Mouse (Mus musculus) embryonic stem cell, embryonic (primary cell): ENCODE measurements around the gene Hoxb5.

Experiments used
- CTCF ChIA-PET, 4 experiments: fragments of 300-600 bp in 2 of 4; fragments of 350-600 bp in 2 of 4; sonication (Branson Sonifier 250); formaldehyde crosslinking; loops; one replicate each; lab custom pipeline; 2022; ENCODE audit warnings: inconsistent platforms in 2 of 4; lab: Charles Lee
- POLR2A ChIA-PET, 4 experiments: fragments of 300-600 bp in 2 of 4; fragments of 350-600 bp in 2 of 4; sonication (Branson Sonifier 250); formaldehyde crosslinking; loops; one replicate each; lab custom pipeline; 2022; ENCODE audit warnings: antibody characterized with exemption in 4 of 4, inconsistent platforms in 1 of 4; lab: Charles Lee

The Hoxb5 gene

GRCm38 (mm10) chr11:96343206-96343745, 40.1 kb downstream of the Hoxb5 start:
- ChIA-PET CTCF (no interaction called here), POLR2A (no interaction called here)

DNA sequence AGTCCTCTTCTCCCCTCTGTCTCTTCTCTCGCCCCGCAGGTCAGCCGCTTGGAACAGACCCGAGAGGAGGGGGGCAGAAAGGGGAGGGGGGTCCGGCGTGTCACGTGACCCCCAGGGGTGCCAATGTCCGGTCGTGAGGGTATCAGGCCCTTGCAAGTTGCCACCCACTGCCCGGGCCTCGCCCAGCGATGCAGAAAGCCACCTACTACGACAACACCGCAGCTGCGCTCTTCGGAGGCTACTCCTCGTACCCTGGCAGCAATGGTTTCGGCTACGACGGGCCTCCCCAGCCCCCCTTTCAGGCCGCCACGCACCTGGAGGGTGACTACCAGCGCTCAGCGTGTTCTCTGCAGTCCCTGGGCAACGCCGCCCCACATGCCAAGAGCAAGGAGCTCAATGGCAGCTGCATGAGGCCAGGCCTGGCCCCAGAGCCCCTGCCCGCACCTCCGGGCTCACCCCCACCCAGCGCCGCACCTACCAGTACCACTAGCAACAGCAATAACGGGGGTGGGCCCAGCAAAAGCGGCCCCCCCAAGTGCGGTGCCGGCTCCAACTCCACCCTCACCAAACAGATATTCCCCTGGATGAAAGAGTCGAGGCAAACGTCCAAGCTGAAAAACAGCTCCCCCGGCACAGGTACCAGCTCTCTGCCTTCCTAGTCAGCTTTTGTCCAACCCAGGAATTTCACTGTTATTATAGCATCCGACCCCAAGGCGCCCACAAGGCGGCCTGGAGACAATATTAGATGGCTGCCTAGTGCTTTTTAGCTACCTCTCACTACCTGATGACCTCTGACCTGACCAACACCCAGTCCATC, 41.1 kb downstream of the Hoxb5 start:
- CTCF ChIA-PET, result interaction anchor here in 2 of 4 experiments (0.5 to 0.8 kb wide), 3 partner anchors 10 to 49 kb away, joined by 3 read pairs; no protein-coding TSS in a partner anchor
- POLR2A ChIA-PET, result interaction anchor here (0.6 to 1.5 kb wide), 9 partner anchors 11 to 74 kb away, joined by 3 to 4 read pairs (median 3); partner anchors contain the start of gene Hoxb5 (in 2 of the 4)

DNA sequence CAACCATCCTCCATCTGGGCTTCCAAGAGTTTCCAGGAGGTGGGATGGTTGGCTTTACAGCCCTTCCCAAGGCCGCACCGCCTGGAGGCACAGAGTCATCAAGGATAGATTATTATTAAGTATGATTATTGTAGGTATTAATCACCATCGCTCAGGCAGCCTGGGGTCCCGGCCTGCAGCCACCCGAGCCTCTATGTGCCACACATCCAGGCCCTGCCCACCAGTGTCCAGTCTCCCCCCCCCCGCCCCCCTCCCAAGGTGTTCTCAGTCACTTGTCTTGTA, 41.7 kb downstream of the Hoxb5 start:
- CTCF ChIA-PET, result interaction anchor here in 2 of 4 experiments (0.6 to 0.8 kb wide), 2 partner anchors 18 to 49 kb away, joined by 3 read pairs; no protein-coding TSS in a partner anchor
- POLR2A ChIA-PET, result interaction anchor here (0.6 to 1.5 kb wide), 9 partner anchors 11 to 75 kb away, joined by 3 to 4 read pairs (median 3); partner anchors contain the start of gene Hoxb5 (in 2 of the 4)

- ChIA-PET CTCF (interaction anchor here in 3 of 4 experiments (0.6 to 1.1 kb wide), 7 partner anchors 9 to 217 kb away, joined by 3 to 5 read pairs (median 3); no protein-coding TSS in a partner anchor), POLR2A (interaction anchor here in 3 of 4 experiments (0.6 to 1.5 kb wide), 4 partner anchors 12 to 62 kb away, joined by 3 to 4 read pairs (median 4); no protein-coding TSS in a partner anchor)
Observed at GRCm38 (mm10) chr11:96345220-96345892, 42.2 kb downstream of the Hoxb5 start.

- CTCF ChIA-PET, result interaction anchor here in 3 of 4 experiments (0.6 to 1.1 kb wide), 6 partner anchors 8 to 216 kb away, joined by 3 to 5 read pairs (median 3); no protein-coding TSS in a partner anchor
- POLR2A ChIA-PET, result interaction anchor here in 2 of 4 experiments (0.6 to 1.5 kb wide), 4 partner anchors 9 to 37 kb away, joined by 3 to 6 read pairs (median 4); no protein-coding TSS in a partner anchor
Observed at GRCm38 (mm10) chr11:96345893-96346806, 43.0 kb downstream of the Hoxb5 start.

- CTCF ChIA-PET, result no interaction called here
- POLR2A ChIA-PET, result interaction anchor here in 3 of 4 experiments (0.6 to 1.5 kb wide), 4 partner anchors 8 to 268 kb away, joined by 3 to 6 read pairs (median 4); no protein-coding TSS in a partner anchor
Observed at GRCm38 (mm10) chr11:96346916-96347520, 43.9 kb downstream of the Hoxb5 start.

- POLR2A ChIA-PET, result interaction anchor here in 1 of 4 experiments (0.6 to 1.5 kb wide), 6 partner anchors 8 to 267 kb away, joined by 3 to 6 read pairs (median 4); no protein-coding TSS in a partner anchor
- CTCF ChIA-PET, result interaction anchor here in 3 of 4 experiments (0.6 to 0.7 kb wide), 4 partner anchors 68 to 232 kb away, joined by 3 to 9 read pairs (median 3); no protein-coding TSS in a partner anchor
Observed at GRCm38 (mm10) chr11:96347717-96348116, 44.6 kb downstream of the Hoxb5 start.

GRCm38 (mm10) chr11:96348141-96348928, 45.2 kb downstream of the Hoxb5 start:
- CTCF ChIA-PET, result interaction anchor here in 3 of 4 experiments (0.6 to 0.7 kb wide), 4 partner anchors 68 to 232 kb away, joined by 3 to 9 read pairs (median 3); no protein-coding TSS in a partner anchor
- POLR2A ChIA-PET, result interaction anchor here in 2 of 4 experiments (0.6 to 1.2 kb wide), 5 partner anchors 9 to 1275 kb away, joined by 3 to 5 read pairs (median 3); no protein-coding TSS in a partner anchor

DNA sequence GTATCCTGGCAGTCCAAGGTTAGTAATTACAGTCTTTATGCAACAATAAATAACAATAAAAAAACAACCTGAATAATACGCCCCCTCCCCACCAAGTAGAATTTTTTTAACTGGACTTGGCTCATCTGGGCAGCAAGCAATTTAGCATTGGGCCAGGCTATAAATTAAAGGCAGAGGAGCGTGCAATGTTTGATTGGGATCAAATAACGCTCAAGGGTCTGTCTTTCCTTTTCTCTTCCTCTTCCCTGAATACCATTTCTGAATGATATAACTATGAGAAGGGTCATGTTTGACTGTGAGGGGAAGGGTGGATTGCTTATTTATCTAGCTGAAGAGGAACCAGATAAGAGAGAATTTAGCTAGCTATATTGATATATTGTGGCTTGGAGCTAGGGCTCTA, 45.9 kb downstream of the Hoxb5 start:
- CTCF ChIA-PET, result interaction anchor here in 2 of 4 experiments (0.5 to 1.4 kb wide), 2 partner anchors 59 to 72 kb away, joined by 3 to 4 read pairs; no protein-coding TSS in a partner anchor
- POLR2A ChIA-PET, result interaction anchor here in 3 of 4 experiments (0.5 to 0.9 kb wide), 4 partner anchors 16 to 1274 kb away, joined by 3 to 6 read pairs (median 4); no protein-coding TSS in a partner anchor

DNA sequence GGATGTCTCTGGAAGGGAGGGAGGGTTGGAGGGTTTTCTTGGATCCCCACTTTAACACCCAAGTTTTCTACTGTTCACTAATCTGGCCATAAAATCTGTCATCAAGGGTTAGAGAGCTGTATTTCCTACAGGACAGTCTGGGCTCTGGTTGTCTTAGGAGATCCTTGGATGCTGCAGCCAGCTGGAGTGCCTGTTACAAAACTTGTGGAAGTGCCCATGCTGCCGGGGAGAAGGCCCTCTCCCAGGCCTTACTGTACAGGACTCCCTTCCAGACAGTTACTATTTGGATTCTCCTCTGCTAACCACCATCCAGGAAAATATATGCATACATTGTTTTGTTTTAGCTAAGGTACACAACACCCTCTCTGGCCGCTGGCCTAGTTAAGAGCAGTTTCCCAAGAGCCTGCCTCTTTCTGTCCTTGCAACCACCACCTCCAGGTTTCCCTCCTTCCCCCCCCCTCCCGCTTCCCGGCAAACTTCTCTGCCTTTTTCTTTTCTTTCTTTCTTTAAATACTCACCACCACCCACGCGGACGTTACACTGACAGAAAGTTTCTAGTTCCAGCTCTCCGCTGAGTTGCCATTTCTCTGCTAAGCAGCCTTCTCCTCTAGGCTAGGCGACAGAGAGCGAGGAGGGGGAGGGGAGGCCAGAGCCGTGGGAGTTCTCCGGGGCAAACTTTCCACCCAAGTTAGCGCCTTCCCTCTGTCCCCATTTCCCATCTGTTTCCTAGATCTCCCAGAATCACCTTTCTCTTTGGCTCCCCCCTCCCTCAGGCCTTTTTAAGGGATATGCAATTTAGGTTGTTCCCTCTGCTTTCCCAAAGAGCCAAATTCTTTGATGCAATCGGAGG, 46.6 kb downstream of the Hoxb5 start:
- POLR2A ChIA-PET, result interaction anchor here in 3 of 4 experiments (0.5 to 1.0 kb wide), 6 partner anchors 16 to 290 kb away, joined by 3 to 6 read pairs (median 4); no protein-coding TSS in a partner anchor
- CTCF ChIA-PET, result interaction anchor here (0.5 to 1.4 kb wide), 5 partner anchors 9 to 73 kb away, joined by 3 to 4 read pairs (median 3); no protein-coding TSS in a partner anchor

DNA sequence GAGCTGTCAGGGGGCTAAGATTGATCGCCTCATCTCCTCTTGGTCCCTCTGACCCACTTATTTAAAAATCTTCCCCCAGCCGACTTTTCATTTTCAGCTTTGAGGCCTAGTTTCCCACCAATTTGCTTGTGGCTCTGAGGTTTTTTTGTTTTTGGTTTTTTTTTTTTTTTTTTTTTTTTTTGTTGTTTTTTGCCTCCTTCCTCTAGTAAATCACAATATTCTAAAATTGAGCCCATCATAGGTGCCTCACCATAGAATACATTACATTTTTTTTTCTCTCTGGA, 47.1 kb downstream of the Hoxb5 start, which contains the start of gene Hoxb2:
Gene Hoxb2, plus strand, starts transcription at position 185 of the 284 bp plus-strand sequence.
- POLR2A ChIA-PET, result interaction anchor here in 3 of 4 experiments (0.6 to 1.0 kb wide), 3 partner anchors 25 to 81 kb away, joined by 3 to 6 read pairs (median 3); no protein-coding TSS in a partner anchor

GRCm38 (mm10) chr11:96350791-96351190, 47.7 kb downstream of the Hoxb5 start:
- ChIA-PET POLR2A (interaction anchor here in 2 of 4 experiments (0.6 to 1.0 kb wide), 3 partner anchors 24 to 82 kb away, joined by 3 read pairs; no protein-coding TSS in a partner anchor), CTCF (no interaction called here)

More for the DNA sequence above, 47.1 kb downstream of the Hoxb5 start, which contains the start of gene Hoxb2:
- CTCF ChIA-PET, result interaction anchor here in 3 of 4 experiments (0.6 to 1.4 kb wide), 4 partner anchors 9 to 57 kb away, joined by 3 to 4 read pairs (median 3); no protein-coding TSS in a partner anchor

DNA sequence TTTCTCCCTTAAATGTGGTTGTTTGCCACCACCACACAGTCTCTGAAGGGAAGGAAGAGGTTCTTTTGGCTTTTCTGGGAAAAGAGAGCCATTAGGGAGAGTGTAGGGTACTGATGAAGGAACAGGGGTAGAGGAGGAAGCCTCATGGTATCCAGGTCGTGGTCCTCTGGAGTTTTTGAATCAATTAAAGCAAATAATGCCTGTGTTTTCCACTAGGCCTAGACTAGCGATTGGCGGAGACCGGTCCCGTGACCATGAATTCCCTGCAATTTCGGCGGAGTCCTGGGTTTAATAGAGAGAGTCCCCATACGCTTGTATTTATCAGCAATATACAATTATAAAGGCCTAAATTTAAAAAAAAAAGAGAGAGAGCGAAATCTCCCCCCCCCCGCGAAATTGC, 48.2 kb downstream of the Hoxb5 start:
- POLR2A ChIA-PET, result interaction anchor here in 1 of 4 experiments (0.6 kb wide), 1 partner anchor 25 kb away, joined by 3 read pairs; no protein-coding TSS in a partner anchor
- CTCF ChIA-PET, result no interaction called here

DNA sequence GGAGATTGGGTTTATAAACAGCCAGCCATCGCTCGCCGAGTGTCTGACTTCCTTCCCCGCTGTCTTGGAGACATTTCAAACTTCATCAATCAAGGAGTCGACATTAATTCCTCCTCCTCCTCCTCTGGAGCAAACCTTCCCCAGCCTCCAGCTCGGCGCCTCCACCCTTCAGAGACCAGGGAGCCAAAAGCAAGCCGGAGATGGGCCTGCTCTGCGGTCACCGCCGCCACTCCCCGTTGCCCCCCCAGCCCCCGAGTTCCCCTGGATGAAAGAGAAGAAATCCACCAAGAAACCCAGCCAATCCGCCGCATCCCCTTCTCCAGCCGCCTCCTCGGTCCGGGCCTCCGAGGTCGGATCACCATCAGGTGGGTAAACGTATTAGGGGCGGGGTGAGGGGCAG, 48.7 kb downstream of the Hoxb5 start:
- POLR2A ChIA-PET, result interaction anchor here in 3 of 4 experiments (0.6 to 1.2 kb wide), 4 partner anchors 10 to 388 kb away, joined by 3 to 4 read pairs (median 4); partner anchors contain the start of gene Hoxb3 (in 1 of the 3)
- CTCF ChIA-PET, result interaction anchor here in 2 of 4 experiments (0.6 to 1.3 kb wide), 3 partner anchors 27 to 184 kb away, joined by 3 to 6 read pairs (median 5); no protein-coding TSS in a partner anchor
